Mouse (Mus musculus): Measurements from ENCODE around the gene Plcb1.

DNA sequence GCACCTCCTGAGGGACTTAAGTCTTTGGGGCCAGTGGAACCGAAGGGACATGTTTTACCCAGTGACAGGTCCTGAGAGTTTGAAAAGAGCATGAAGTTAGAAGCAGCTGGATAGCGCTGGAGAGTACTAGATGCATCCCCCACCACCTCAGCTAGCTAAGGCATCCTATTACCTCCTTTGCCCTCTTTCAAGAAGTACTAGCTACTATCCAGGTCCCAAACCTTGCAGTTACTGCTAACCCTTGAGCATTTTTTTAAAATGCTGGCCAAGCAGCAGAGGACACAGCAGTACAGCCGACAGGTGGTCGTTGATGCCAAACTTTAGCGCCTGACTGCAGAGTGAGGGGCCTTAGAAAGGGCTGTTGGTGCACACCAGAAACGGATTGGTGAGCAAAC lies 986 bp downstream of the Plcb1 start:
- TF ChIP-seq CTCF (IDR thresholded peaks at IDR 0.05; ENCODE audit: low read depth) (no peak), EP300 (IDR thresholded peaks at IDR 0.05; ENCODE audit: low read depth) (no peak)
